Mouse (Mus musculus) kidney, embryonic 16.5 days (tissue): ENCODE data around the gene Zfp511. TPM values are rescaled to one million over a fixed set of nuclear protein-coding genes. Genes with fewer than 3 reads are reported as not detected.

Source experiments
- ATAC-seq: fragments of 200-750 bp; cut with Nextera tagmentation; 2 replicates; pipeline ENCODE4 v1.8.0; 2017; ENCODE audit warnings: moderate TSS enrichment; ENCODE audit not compliant: low FRiP score, low TSS enrichment
- H3K27ac ChIP-seq: fragments of 300-500 bp; sonication (generic); 2 replicates; pipeline ENCODE4 v1.5.1; 2014; ENCODE audit warnings: low read length
- H3K27me3 ChIP-seq: fragments of 300-500 bp; sonication (generic); 2 replicates; pipeline ENCODE4 v1.6.1; 2014; ENCODE audit warnings: low read length, control low read depth, mixed read lengths; ENCODE audit not compliant: insufficient read depth
- H3K36me3 ChIP-seq: fragments of 300-500 bp; sonication (generic); 2 replicates; pipeline ENCODE4 v1.6.1; 2014; ENCODE audit warnings: low read length, control low read depth, mixed read lengths; ENCODE audit not compliant: insufficient read depth
- H3K4me1 ChIP-seq: fragments of 300-500 bp; sonication (generic); 2 replicates; pipeline ENCODE4 v1.6.1; 2014; ENCODE audit warnings: low read length, control low read depth, mixed read lengths; ENCODE audit not compliant: insufficient read depth
- H3K4me2 ChIP-seq: fragments of 300-500 bp; sonication (generic); replicated peaks from 2 replicates; pipeline ENCODE4 v1.6.1; 2014; ENCODE audit warnings: low read depth, low read length
- H3K4me3 ChIP-seq: fragments of 300-500 bp; sonication (generic); 2 replicates; pipeline ENCODE4 v1.5.1; 2014; ENCODE audit warnings: mild to moderate bottlenecking, low read length
- H3K9ac ChIP-seq: fragments of 300-500 bp; sonication (generic); replicated peaks from 2 replicates; pipeline ENCODE4 v1.6.1; 2014; ENCODE audit warnings: low read length
- H3K9me3 ChIP-seq: fragments of 300-500 bp; sonication (generic); 2 replicates; pipeline ENCODE4 v1.6.1; 2016; ENCODE audit warnings: low read length, control low read depth
- WGBS: fragments of 180-500 bp; shearing (Covaris S2); extraction: QIAGEN DNeasy Blood & Tissue Kit; methylation state at CpG from one replicate; pipeline ENCODE4 v1.1.7; 2014; 5-methylcytosine and 5-hydroxymethylcytosine counted together
- microRNA-seq: library from miRNA; unstranded; fragments of <30 nt; microRNA quantifications from one replicate; pipeline ENCODE4, GENCODE M21; 2016
- polyA plus RNA-seq: library from polyadenylated mRNA; unstranded; fragments of >200 nt; fragmentation: Nextera tagmentation; extraction: Ambion mirVana; gene quantifications from 2 replicates; pipeline ENCODE4 v1.2.1, GENCODE M21; 2015

Gene Zfp511
- polyA plus RNA-seq, 1 experiment from 2014 or later, result 38.0 TPM

DNA sequence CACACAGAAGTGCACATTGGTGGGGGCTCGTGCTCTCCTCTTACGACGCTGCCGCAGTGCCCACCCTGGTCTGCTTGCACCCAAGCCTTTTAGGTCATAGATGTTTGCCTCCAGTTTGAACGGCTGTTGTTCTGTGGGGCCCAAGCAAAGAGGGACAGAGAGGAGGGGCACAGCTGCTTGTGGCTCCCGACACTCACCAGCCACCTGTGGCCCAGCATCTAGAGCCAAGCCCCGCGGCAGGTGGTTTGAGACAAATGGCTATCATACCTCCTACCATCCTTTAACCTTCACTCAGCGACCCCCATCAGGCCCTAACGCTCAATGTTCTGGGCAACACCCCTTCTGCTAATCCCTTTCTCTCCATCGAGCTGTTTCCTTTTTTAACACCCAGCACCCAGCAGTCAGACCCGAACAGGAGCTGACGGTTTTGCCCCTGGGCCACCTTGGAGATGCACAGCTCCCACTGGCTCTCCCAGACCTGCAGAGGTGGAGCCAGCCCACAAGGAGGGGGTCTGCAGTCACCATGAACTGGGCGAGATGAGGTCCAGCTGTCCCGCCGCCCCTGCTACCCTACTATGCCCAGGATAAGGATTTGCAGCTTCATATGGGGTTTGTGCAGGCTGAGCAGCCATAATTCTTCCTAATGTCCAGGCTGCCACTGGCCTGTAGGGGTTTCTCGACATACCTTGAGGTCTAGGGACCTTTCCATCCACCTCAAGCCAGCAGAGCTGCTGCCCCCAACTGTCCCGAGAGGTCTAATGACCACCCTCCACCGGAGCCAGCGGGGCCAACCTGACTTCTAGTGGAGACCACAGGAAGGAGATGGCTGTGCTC is 45.4 kb downstream of the Zfp511 start:
- no peaks in the 10 kb centered on the region for H3K9me3 ChIP-seq
- H3K27me3 ChIP-seq, result peaks cover 37% of the 10 kb centered on the region
- H3K4me2 ChIP-seq, result peak overlapping the region; percentile 25; the same call in 1 of the 2 replicates
- peaks cover 4% of the 10 kb centered on the region; the same call in 1 of the 2 replicates for H3K4me1 ChIP-seq
- no peak overlapping the region for H3K27ac ChIP-seq
- ATAC-seq, result peak; percentile 43
- no peak overlapping the region for H3K9ac ChIP-seq
- no peaks in the 10 kb centered on the region for H3K36me3 ChIP-seq
- whole genome bisulfite sequencing, result 13% methylated on average over 20 of the region's 20 CpGs
- H3K4me3 ChIP-seq, result no peak overlapping the region

DNA sequence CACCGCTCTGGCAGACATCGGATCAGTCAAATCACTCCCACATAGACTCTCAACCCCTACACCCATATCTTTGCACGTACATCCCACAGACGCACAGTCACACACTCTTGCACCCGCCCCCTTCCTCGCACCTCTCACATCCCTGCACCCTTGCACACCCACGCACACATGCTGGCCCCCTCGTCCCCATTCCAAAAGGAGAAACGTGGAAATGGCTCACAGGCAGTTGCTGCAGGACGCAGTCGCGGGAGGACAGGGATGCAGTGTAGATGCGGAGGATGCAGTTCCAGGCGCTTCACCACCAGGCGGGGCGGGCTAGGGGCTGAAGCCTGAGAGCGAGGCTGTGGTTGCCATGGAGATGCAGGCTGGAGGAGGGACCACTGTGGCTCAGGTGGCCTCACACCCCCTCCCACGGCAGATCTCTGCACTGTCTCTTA is 46.1 kb downstream of the Zfp511 start, which contains the start of gene Caly:
Gene Caly, minus strand, starts transcription at position 307 of the 437 bp plus-strand sequence.
- ATAC-seq, result peak; percentile 72
- Histone ChIP-seq H3K36me3 (no peaks in the 10 kb centered on the region), H3K9me3 (no peaks in the 10 kb centered on the region), H3K4me2 (peak within 1 kb of the TSS; percentile 25; the same call in 1 of the 2 replicates), H3K27ac (no peak within 1 kb of the TSS), H3K27me3 (peaks cover 37% of the 10 kb centered on the region), H3K4me1 (peaks cover 4% of the 10 kb centered on the region; the same call in 1 of the 2 replicates), H3K9ac (no peak within 1 kb of the TSS), H3K4me3 (no peak within 1 kb of the TSS)
- WGBS, result 4% methylated on average over 18 of the region's 18 CpGs

Small RNAs within 50 kb of the gene (microRNA-seq; reads per million reads assigned to microRNA genes)
- gene Mir7062, result 0.79 reads per million

Other genes starting within 250 kb of the Zfp511 start
- gene Adgra1, start 202.2 kb upstream of the Zfp511 start, polyA plus RNA-seq, result 0.46 and 1.0 TPM in 2 replicates
- 0.12 and 0.22 TPM in 2 replicates for gene Kndc1, start 141.7 kb upstream of the Zfp511 start, polyA plus RNA-seq
- 0.21 TPM in 1 of 2 replicates, not detected in the other for gene Utf1, start 92.6 kb upstream of the Zfp511 start, polyA plus RNA-seq
- gene 6430531B16Rik, start 57.6 kb upstream of the Zfp511 start, polyA plus RNA-seq, result 0.71 and 0.94 TPM in 2 replicates
- gene Adam8, start 43.8 kb upstream of the Zfp511 start, polyA plus RNA-seq, result 1.6 and 1.8 TPM in 2 replicates
- 57.7 and 58.8 TPM in 2 replicates for gene Tubgcp2, start 278 bp downstream of the Zfp511 start, polyA plus RNA-seq
- not detected in 2 replicates for gene Msx3, start 12.7 kb downstream of the Zfp511 start, polyA plus RNA-seq
- gene Caly, start 46.2 kb downstream of the Zfp511 start, polyA plus RNA-seq, result 0.99 and 1.9 TPM in 2 replicates
- 0.27 and 0.62 TPM in 2 replicates for gene Prap1, start 57.0 kb downstream of the Zfp511 start, polyA plus RNA-seq
- 36.1 and 41.3 TPM in 2 replicates for gene Fuom, start 66.0 kb downstream of the Zfp511 start, polyA plus RNA-seq
- gene Paox, start 79.4 kb downstream of the Zfp511 start, polyA plus RNA-seq, result 20.2 and 23.5 TPM in 2 replicates
- 183 and 199 TPM in 2 replicates for gene Echs1, start 80.1 kb downstream of the Zfp511 start, polyA plus RNA-seq
- gene Mtg1, start 101.2 kb downstream of the Zfp511 start, polyA plus RNA-seq, result 30.5 and 33.8 TPM in 2 replicates
- gene Sprn, start 118.5 kb downstream of the Zfp511 start, polyA plus RNA-seq, result 0.41 and 0.51 TPM in 2 replicates
- gene Olfr522, start 128.4 kb downstream of the Zfp511 start, polyA plus RNA-seq, result not detected in 2 replicates
- not detected in 2 replicates for gene Olfr523, start 136.8 kb downstream of the Zfp511 start, polyA plus RNA-seq
- not detected in 2 replicates for gene Olfr524, start 169.6 kb downstream of the Zfp511 start, polyA plus RNA-seq
- gene Cd163l1, start 181.9 kb downstream of the Zfp511 start, polyA plus RNA-seq, result 0.04 TPM in 1 of 2 replicates, not detected in the other
- not detected in 2 replicates for gene 5830411N06Rik, start 210.9 kb downstream of the Zfp511 start, polyA plus RNA-seq